Mouse (Mus musculus) C2C12 (cell line): ENCODE results near the gene Mrvi1.

Experiments used
- CTCF ChIP-seq: IDR thresholded peaks from one replicate; pipeline ENCODE4 v1.5.1; 2011; ENCODE audit not compliant: control insufficient read depth, insufficient read depth, insufficient read length
- MYOD1 ChIP-seq: IDR thresholded peaks from one replicate; pipeline ENCODE4 v1.6.1; 2011; ENCODE audit warnings: low read depth; ENCODE audit not compliant: control insufficient read depth, insufficient read length
- USF1 ChIP-seq: IDR thresholded peaks from one replicate; pipeline ENCODE4 v1.6.1; 2011; ENCODE audit warnings: low read depth, mild to moderate bottlenecking, control low read depth, moderate library complexity

GRCm38 (mm10) chr7:110948579-110948978, 33.7 kb downstream of the Mrvi1 start:
- no peak for TF ChIP-seq CTCF
- no peak for TF ChIP-seq MYOD1
- TF ChIP-seq USF1, result no peak
